Mouse (Mus musculus) midbrain, postnatal 0 days (tissue): Measurements from ENCODE around the gene Shc1. TPM values are rescaled to one million over a fixed set of nuclear protein-coding genes. Genes with fewer than 3 reads are reported as not detected.
A peak's percentile ranks its signal among the peaks of the same experiment; 100 is the strongest.

ENCODE experiments used
- ATAC-seq: fragments of 200-750 bp; cut with Nextera tagmentation; 2 replicates; pipeline ENCODE4 v1.8.0; 2017; ENCODE audit warnings: moderate number of reproducible peaks, mild to moderate bottlenecking, moderate TSS enrichment, moderate library complexity; ENCODE audit not compliant: low FRiP score
- DNase-seq: peaks from one replicate; pipeline ENCODE4 v3.0.0-alpha.2; 2015; ENCODE audit warnings: low spot score
- H3K27ac ChIP-seq: fragments of 300-500 bp; sonication (generic); 2 replicates; pipeline ENCODE4 v1.5.1; 2014; ENCODE audit warnings: low read depth, mild to moderate bottlenecking, low read length, mixed read lengths
- H3K27me3 ChIP-seq: fragments of 300-500 bp; sonication (generic); 2 replicates; pipeline ENCODE4 v1.6.1; 2014; ENCODE audit warnings: low read length, control low read depth, mixed read lengths; ENCODE audit not compliant: insufficient read depth
- H3K36me3 ChIP-seq: fragments of 300-500 bp; sonication (generic); 2 replicates; pipeline ENCODE4 v1.6.1; 2014; ENCODE audit warnings: low read length, control low read depth, mixed read lengths; ENCODE audit not compliant: insufficient read depth
- H3K4me1 ChIP-seq: fragments of 300-500 bp; sonication (generic); 2 replicates; pipeline ENCODE4 v1.6.1; 2014; ENCODE audit warnings: mild to moderate bottlenecking, control low read depth, antibody characterized with exemption, low read length, mixed read lengths; ENCODE audit not compliant: insufficient read depth
- H3K4me2 ChIP-seq: fragments of 300-500 bp; sonication (generic); 2 replicates; pipeline ENCODE4 v1.6.1; 2014; ENCODE audit warnings: low read depth, mild to moderate bottlenecking, low read length, mixed read lengths; ENCODE audit not compliant: poor library complexity, severe bottlenecking
- H3K4me3 ChIP-seq: fragments of 300-500 bp; sonication (generic); 2 replicates; pipeline ENCODE4 v1.5.1; 2014; ENCODE audit warnings: low read depth, mild to moderate bottlenecking, low read length, moderate library complexity
- H3K9ac ChIP-seq: fragments of 300-500 bp; sonication (generic); replicated peaks from 2 replicates; pipeline ENCODE4 v1.6.1; 2014; ENCODE audit warnings: mild to moderate bottlenecking, low read length, moderate library complexity, mixed read lengths; ENCODE audit not compliant: poor library complexity, severe bottlenecking
- H3K9me3 ChIP-seq: fragments of 300-500 bp; sonication (generic); 2 replicates; pipeline ENCODE4 v1.6.1; 2016; ENCODE audit warnings: low read length, control low read depth
- CTCF ChIP-seq: IDR thresholded peaks from 2 replicates; pipeline ENCODE4 v1.5.1; 2016; ENCODE audit warnings: antibody characterized with exemption, mild to moderate bottlenecking
- WGBS: fragments of 180-500 bp; shearing (Covaris S2); extraction: QIAGEN DNeasy Blood & Tissue Kit; methylation state at CpG from one replicate; pipeline ENCODE4 v1.1.7; 2014; 5-methylcytosine and 5-hydroxymethylcytosine counted together
- polyA plus RNA-seq: library from polyadenylated mRNA; unstranded; fragments of >200 nt; fragmentation: Nextera tagmentation; extraction: Ambion mirVana; gene quantifications from 2 replicates; pipeline ENCODE4 v1.2.1, GENCODE M21; 2015
- total RNA-seq: library from RNA; depleted of rRNA; stranded (reverse); fragments of >200 nt; gene quantifications from 2 replicates; pipeline ENCODE4 v1.2.3, GENCODE M21; 2014

Shc1 gene
- total and polyA plus RNA-seq, 2 experiments from 2014 or later = 11.0 to 24.9 TPM

DNA sequence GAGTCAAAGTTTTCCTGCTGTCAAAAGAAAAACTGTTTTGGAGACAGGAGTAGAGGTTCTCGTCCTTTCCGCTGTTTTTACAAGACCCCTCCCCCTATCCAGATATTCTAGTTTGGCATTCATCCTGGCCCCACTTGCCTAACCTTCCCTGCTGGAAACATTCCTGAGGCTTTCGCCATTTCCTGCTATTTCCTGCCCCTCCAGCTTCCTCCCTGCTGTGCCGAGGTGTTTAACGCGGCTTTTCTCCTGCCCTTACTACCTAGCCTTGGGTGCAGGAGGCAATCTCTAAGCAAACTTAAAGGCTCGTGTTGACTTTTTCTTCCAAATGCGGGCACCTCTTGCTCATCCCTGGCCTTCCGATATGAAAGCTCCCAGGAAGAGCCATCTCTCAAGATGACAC is 1.3 kb downstream of the Shc1 start:
- Histone ChIP-seq H3K9ac (peak overlapping the region; percentile 60; the same call in 1 of the 2 replicates), H3K4me3 (peak overlapping the region; percentile 53), H3K9me3 (no peaks in the 10 kb centered on the region), H3K27ac (peak overlapping the region; percentile 60), H3K27me3 (no peaks in the 10 kb centered on the region), H3K4me2 (peak overlapping the region; percentile 95), H3K36me3 (no peaks in the 10 kb centered on the region; the same call in 1 of the 2 replicates), H3K4me1 (no peaks in the 10 kb centered on the region)
- DNase-seq (no peak), ATAC-seq (no peak)
- WGBS = 4% methylated on average over 9 of the region's 9 CpGs
- no peak for TF ChIP-seq CTCF

DNA sequence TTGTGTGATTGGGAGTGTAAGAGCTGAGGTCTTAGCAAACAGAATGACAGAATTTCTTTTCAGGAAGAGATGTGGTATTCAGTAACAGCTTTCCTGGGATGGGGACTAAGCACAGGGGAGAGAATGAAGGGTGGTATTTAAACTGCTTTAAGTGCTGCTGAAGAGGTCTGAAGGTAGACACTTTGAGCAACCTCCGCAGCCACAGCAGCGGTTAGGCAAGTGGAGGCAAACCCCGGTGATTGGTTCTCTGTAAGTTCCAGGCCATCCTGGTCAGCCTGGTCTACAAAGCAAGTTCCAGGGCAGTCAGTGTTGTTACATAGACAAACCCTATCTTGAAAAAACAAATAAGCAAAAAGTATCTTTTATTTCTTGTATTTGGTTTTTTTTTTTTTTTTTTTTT is 1.7 kb downstream of the Shc1 start:
- Histone ChIP-seq H3K27ac (no peak overlapping the region), H3K9me3 (no peaks in the 10 kb centered on the region), H3K4me3 (peak overlapping the region; percentile 53; the same call in 1 of the 2 replicates), H3K36me3 (no peaks in the 10 kb centered on the region; the same call in 1 of the 2 replicates), H3K27me3 (no peaks in the 10 kb centered on the region), H3K4me2 (peak overlapping the region; percentile 95), H3K4me1 (no peaks in the 10 kb centered on the region), H3K9ac (no peak overlapping the region)
- WGBS = 39% methylated on average over 3 of the region's 3 CpGs
- ATAC-seq (no peak), DNase-seq (no peak)
- TF ChIP-seq CTCF = no peak

DNA sequence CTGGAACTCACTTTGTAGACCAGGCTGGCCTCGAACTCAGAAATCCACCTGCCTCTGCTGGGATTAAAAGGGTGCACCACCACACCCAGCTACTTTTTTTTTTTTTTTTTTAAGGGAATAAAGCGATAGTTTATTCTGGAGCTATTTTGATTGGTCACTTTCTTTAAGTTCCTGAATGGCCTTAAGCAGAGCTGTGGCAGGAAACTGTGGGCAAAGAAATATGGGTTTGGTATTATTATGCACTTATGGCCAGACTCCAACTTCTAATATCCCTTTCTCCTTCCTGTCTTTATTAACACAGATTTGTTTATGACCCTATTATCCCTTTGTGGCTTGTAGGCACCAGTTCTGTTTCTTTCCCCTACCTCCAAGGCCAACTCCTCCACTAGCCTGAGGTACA is 2.2 kb downstream of the Shc1 start:
- H3K9me3 ChIP-seq = no peaks in the 10 kb centered on the region
- no peaks in the 10 kb centered on the region for H3K27me3 ChIP-seq
- DNase-seq (no peak), ATAC-seq (no peak)
- no peak overlapping the region for H3K27ac ChIP-seq
- no peak for TF ChIP-seq CTCF
- H3K4me1 ChIP-seq = no peaks in the 10 kb centered on the region
- H3K36me3 ChIP-seq = no peaks in the 10 kb centered on the region
- no peak overlapping the region for H3K4me3 ChIP-seq
- H3K9ac ChIP-seq = no peak overlapping the region
- 65% methylated on average over 2 of the region's 2 CpGs for WGBS
- H3K4me2 ChIP-seq = no peak overlapping the region

DNA sequence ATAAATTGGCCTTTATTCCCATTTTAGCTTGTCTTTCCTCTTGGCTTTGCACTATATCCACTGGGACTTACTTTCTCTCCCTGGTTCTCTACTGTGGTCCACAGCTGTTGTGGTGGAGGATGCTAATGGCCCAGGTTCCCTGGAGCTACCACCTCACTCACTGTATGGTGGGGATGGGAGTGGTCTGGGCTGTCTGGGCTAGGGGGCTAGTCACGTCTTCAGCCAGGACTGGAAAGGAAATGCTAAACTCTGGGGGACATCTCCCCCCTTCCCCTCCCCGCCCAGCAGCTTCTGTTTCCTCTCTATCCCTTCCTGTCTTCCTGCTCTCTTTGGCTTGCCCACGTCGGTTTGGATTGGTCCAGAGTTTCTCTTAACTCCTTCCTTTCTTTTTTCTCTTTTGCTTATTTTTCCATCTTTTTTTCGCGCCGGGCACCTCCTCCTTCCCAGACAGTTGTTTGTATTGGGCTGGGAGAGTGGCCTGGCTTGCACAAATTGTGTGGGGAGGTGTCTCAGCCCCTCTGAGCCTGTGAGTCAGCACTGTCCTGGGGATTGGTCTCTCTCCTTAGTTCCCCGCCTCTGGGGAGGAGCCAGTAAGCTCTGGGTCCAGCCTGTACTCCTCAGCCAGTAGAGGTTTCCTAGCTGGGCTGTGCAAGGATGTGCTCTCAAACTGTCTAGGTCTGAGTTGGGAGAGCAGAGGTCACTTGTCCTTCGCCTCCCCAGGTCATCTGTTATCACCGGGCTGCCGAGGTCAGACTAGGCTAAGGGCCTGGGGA is 2.9 kb downstream of the Shc1 start:
- WGBS = 6% methylated on average over 10 of the region's 11 CpGs
- H3K4me2 ChIP-seq = peak overlapping the region; percentile 60
- no peaks in the 10 kb centered on the region for H3K4me1 ChIP-seq
- TF ChIP-seq CTCF = no peak
- no peaks in the 10 kb centered on the region for H3K9me3 ChIP-seq
- DNase-seq (peak; percentile 82), ATAC-seq (peak; percentile 39; the same call in 1 of the 2 replicates)
- H3K27ac ChIP-seq = no peak overlapping the region
- peak overlapping the region; percentile 51 for H3K9ac ChIP-seq
- H3K27me3 ChIP-seq = no peaks in the 10 kb centered on the region
- H3K4me3 ChIP-seq = peak overlapping the region; percentile 35
- H3K36me3 ChIP-seq = no peaks in the 10 kb centered on the region

DNA sequence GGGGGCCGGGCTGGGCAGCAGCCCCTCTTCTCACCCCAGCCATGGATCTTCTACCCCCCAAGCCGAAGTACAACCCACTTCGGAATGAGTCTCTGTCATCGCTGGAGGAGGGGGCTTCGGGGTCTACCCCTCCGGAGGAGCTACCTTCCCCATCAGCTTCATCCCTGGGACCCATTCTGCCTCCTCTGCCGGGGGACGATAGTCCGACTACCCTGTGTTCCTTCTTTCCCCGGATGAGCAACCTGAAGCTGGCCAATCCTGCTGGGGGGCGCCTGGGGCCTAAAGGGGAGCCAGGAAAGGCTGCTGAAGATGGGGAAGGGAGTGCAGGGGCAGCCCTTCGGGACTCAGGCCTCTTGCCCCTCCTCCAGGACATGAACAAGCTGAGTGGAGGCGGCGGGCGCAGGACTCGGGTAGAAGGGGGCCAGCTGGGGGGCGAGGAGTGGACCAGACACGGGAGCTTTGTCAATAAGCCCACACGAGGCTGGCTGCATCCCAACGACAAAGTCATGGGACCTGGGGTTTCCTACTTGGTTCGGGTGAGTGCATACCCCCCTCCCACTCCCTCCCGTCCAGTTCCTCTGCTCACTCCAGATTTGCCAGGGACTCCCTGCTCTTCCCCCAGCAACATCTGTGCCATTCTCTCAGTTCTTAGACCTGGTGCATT is 3.7 kb downstream of the Shc1 start:
- no peak for TF ChIP-seq CTCF
- no peak for ATAC-seq
- H3K9me3 ChIP-seq = no peaks in the 10 kb centered on the region
- H3K4me2 ChIP-seq = peak overlapping the region; percentile 60
- no peaks in the 10 kb centered on the region; the same call in 1 of the 2 replicates for H3K36me3 ChIP-seq
- no peaks in the 10 kb centered on the region for H3K27me3 ChIP-seq
- DNase-seq = peak; percentile 21
- WGBS = 12% methylated on average over 22 of the region's 22 CpGs
- no peaks in the 10 kb centered on the region for H3K4me1 ChIP-seq
- H3K27ac ChIP-seq = no peak overlapping the region; the same call in 1 of the 2 replicates
- H3K4me3 ChIP-seq = peak overlapping the region; percentile 35
- peak overlapping the region; percentile 51 for H3K9ac ChIP-seq
